Mouse (Mus musculus) heart, postnatal 36 days (tissue): ENCODE results near the gene Ankrd31. TPM values are rescaled to one million over a fixed set of nuclear protein-coding genes. Genes with fewer than 3 reads are reported as not detected.
A peak's percentile ranks its signal among the peaks of the same experiment; 100 is the strongest.
"Not testable (repeated sequence)": the region's sequence is repeated elsewhere in the genome, so short reads cannot be mapped to it uniquely, and the experiment has no call there.

Experiments used
- DNase-seq, 2 experiments: peaks; one replicate each; pipeline ENCODE4 v3.0.0; 2021 to 2022
- intact Hi-C: fragments of 180-260 bp; cut with DNase I; formaldehyde crosslinking; loops from one replicate; pipeline ENCODE4 v1.15.1; 2025
- total RNA-seq, 2 experiments: library from RNA; stranded (reverse); gene quantifications; 2 replicates each; pipeline ENCODE4 v1.2.3; 2021

The Ankrd31 gene
- total RNA-seq, 2 experiments from 2014 or later: not detected

DNA sequence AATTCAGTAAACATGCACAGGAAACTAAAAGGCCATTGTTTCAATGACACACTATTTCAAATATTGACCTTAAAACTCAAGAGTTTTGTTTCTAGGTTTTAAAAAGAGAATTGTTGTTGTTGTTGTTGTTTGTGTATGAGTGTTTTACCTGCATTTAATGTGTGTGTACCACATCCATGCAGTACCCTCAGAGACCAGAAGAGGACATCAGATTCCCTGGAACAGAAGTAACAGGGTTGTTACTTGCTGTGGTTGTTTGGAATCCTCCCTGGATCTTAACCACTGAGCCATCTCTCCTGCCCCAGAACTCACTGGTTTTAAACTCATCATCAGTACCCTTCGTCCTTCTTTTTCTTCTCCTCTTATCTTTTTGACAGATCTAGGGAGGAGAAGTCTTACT lies 105.2 kb downstream of the Ankrd31 start:
- no peak for DNase-seq

DNA sequence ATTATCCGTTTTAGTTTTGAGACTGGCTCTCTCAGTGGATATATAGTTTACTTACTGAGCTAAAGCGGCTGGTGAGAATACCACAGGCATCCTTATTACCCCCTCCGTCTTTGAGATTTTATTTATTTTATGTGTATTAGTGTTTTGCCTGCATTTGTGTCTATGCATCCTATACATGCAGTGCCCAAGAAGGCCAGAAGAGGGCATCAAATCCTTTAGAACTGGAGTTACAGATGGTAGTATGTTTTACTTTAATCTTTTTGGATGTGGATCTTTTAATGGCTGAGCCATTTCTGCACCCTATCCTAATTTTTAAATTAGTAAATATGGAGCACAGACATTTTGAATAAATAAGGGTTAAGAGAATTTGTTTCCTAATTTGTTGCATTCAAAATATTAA lies 107.1 kb downstream of the Ankrd31 start:
- peak; percentile 46 to 65 for DNase-seq
- intact Hi-C loops: loop anchor here (10.0 kb wide), 2 partner anchors 150 to 200 kb away; no protein-coding TSS in a partner anchor

More for the DNA sequence above, 105.2 kb downstream of the Ankrd31 start:
- intact Hi-C loops: loop anchor here (10.0 kb wide), 2 partner anchors 152 to 202 kb away; no protein-coding TSS in a partner anchor

DNA sequence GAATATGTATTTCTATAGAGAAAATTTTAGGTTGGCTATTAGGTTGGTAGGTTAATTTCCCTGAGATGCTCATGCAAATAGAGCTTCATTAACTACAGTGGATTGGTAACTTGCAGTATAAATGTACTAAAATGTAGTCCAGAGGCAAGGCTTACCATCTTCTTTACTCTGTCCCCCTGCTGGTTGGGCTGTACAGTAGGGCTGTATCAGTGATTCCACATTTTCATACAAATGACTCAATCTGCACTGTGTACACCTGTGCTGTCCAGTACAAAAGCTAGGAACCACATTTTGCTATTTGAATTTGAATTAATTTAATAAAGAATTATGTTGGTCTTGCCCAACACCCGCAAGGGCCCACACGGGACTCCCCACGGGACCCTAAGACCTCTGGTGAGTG lies 111.1 kb downstream of the Ankrd31 start:
- no peak for DNase-seq
- intact Hi-C loops: loop anchor here (10.0 kb wide), 2 partner anchors 146 to 196 kb away; no protein-coding TSS in a partner anchor

DNA sequence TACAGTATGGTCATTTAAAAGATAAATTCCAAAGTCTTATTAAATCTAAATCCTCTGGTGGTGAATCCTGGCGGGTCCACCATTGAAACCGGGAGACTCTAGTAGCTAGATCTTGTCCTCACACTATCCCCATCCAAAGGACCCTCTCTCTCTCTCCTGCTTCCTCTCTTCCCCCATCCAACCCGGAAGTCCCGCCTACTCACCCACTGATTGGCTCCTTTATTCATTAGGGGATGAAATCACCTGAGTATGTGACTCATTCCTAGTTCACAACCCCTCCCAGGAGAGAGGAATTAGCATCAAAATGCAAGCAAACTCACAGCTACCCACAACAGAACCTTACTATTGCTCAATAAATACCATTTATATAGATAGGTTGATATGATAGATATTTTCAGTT lies 122.7 kb downstream of the Ankrd31 start:
- no peak for DNase-seq
- intact Hi-C loops: no loop called here

DNA sequence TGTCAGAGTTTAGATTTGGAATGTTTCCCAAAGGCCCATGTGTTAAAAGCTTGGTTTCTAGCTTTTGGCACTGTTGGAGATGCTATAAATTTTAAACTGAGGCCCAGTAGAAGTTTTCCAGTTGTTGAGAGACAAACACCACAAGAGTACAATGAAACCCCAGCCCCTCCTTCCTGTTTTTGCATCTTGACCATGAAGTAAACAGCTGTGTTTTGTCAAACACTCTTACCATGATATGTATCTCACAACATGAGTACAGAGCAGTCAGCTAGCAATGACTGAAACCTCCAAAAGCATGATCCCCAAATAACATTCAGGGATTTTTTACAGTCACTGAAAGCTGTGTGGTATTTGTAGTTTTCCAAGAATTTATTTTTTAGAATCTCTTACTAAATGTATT lies 126.0 kb downstream of the Ankrd31 start:
- intact Hi-C loops: no loop called here
- DNase-seq: no peak

GRCm38 (mm10) chr13:96878220-96879057 lies 130.4 kb downstream of the Ankrd31 start:
- no peak for DNase-seq
- intact Hi-C loops: no loop called here

DNA sequence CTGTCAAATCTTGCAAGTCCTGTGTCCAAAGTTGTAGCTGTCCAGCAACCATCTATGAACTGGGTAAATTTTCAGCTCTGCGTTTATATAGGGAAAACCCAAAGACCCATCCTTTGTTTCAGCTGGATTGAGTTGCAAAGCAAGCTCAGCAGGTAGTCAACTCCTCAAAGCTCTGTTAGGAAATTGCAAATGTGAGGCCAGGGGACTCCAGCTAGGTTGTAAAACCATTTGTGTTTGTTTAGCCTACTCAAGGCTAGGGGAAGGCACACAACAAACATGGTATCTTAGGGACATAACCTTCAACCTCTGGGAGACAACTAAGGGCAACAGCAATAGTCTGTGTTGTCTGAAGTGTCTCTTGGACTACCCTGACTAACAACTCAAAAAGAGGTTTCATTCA lies 136.5 kb downstream of the Ankrd31 start:
- intact Hi-C loops: no loop called here
- DNase-seq: no peak

DNA sequence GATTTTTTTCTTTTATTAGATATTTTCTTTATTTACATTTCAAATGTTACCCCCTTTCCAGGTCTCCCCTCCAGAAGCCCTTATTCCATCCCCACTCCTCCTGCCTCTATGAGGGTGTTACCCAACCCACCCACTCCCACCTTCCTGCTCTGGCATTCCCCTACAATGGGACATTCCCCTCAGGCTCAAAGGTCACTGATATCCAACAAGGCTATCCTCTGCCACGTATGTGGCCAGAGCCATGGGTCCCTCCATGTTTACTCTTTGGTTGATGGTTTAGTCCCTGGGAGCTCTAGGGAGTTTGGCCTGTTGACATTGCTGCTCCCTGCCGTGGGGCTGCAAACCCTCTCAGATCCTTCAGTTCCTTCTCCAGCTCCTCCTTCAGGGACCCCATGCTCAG lies 141.9 kb downstream of the Ankrd31 start:
- DNase-seq: no peak
- intact Hi-C loops: no loop called here

- no peak for DNase-seq
- intact Hi-C loops: no loop called here
These were observed 147.1 kb downstream of the Ankrd31 start for GRCm38 (mm10) chr13:96895144-96895543.

- DNase-seq: no peak
- intact Hi-C loops: no loop called here
These were observed 158.6 kb downstream of the Ankrd31 start for GRCm38 (mm10) chr13:96906717-96907116.

DNA sequence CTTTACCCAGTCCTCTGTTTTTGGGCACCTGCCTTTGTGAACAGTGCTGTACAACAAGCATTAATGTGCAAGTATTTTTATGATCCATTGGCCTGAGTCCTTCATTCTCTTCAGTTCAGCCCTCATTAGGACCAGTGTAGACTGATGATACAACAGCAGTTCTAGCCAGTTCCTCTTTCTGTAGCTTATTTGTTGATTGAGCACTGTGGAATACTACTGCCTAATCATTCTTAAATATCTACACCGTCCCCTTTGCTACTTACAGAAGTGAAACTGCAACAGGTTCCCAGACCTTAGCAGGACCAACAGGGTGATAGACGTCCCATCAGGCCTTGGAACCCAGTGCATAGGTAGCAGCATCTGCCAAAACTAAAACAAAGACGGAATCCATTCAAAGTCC lies 163.1 kb downstream of the Ankrd31 start:
- no peak for DNase-seq
- intact Hi-C loops: no loop called here

DNA sequence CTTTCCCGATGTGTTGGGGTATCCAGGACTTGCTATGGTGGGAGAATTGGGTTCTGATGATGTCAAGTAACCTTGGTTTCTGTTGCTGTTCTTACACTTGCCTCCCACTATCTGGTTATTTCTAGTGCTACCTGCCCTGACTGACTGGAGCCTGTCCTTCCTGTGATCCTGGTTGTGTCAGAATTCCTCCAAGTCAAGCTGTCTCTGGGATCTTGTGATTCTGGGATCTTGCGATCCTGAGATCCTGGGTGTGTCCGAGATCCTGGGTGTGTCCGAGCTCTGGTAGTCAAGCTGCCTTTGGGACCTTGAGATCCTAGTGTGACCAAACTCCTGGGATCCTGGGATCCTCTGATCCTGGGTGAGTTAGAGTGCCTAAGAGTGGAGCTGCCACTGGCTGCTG lies 175.1 kb downstream of the Ankrd31 start:
- DNase-seq, intact Hi-C loops: not testable (repeated sequence)

- DNase-seq: peak; percentile 40 to 51
- intact Hi-C loops: no loop called here
These were observed 176.2 kb downstream of the Ankrd31 start, which contains the start of gene Gcnt4 for GRCm38 (mm10) chr13:96923999-96924961. Gene Gcnt4 (plus strand): TSS chr13:96924689.

GRCm38 (mm10) chr13:96924985-96925745 lies 177.1 kb downstream of the Ankrd31 start:
- intact Hi-C loops: no loop called here
- peak; percentile 7 to 22 for DNase-seq

DNA sequence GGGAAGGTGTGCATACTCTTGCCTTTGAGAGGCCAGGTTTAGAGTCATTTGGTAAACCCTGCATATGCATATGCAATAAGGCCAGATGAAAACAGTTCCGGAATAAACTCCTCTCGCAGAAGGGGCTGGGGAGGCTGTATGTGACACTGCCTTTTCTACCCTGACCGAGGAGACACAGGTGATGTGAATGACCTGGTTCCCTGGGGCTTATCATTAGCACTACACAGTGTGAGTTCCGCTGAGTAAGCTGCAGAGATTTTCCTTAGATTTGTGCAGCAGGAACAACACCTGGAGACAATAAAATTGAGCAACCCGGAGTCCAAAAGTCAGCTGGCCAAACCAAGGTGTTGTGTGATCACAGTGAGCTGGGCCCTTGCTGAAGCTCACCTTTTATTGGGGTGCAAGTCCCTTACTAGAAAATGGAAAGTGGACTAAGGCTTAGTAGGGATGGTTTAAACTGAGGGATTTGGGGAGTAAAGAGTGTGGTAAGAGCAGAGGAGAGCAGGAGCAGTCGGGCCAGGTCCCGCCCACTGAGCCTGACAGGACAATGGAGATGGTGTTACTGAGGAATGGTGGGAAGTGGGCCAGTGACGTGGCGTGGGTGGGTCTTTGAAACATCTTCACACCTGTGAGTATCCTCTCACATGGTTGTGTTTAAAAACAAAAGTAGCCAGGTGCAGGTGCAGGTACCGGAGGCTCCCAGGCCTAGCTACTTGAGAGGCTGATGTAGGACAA lies 178.1 kb downstream of the Ankrd31 start:
- no peak for DNase-seq
- intact Hi-C loops: no loop called here

- no peak for DNase-seq
- intact Hi-C loops: no loop called here
These were observed 179.7 kb downstream of the Ankrd31 start for GRCm38 (mm10) chr13:96927781-96928180.

- no peak for DNase-seq
- intact Hi-C loops: no loop called here
These were observed 180.5 kb downstream of the Ankrd31 start for GRCm38 (mm10) chr13:96928432-96929039.

- intact Hi-C loops: no loop called here
- DNase-seq: no peak
These were observed 184.7 kb downstream of the Ankrd31 start for GRCm38 (mm10) chr13:96932745-96933144.

DNA sequence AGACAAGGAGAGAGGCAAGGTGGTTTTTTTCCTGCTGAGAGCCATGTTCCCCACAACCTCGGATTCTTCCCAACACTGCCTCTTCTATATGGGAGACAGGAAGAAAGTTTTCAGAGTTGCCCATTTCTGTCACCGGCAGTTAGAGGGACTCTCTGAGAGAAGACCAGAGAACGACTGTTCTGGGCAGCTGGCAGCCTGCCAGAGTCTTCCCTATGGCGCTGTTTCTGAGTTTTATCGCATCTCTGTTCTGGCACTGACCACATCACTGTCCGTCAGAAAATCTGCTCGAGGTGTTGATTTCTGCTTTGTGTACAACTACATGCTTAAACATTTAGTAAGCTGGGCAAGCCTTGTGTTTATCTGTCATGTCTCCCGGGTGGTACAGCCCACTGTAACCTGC lies 185.3 kb downstream of the Ankrd31 start:
- intact Hi-C loops: no loop called here
- no peak for DNase-seq
